10 mouse cellular contexts compared by ENCODE assay signal in genomic region chr16:22118716-22119501, GRCm38 (mm10). TPM values are rescaled to one million over a fixed set of nuclear protein-coding genes. Genes with fewer than 3 reads are reported as not detected.
DNase-seq lines count a peak whose midpoint lies in the region; ATAC-seq lines count a peak whose summit lies in the region.
"Had no signal": no experiment of that assay in that cellular context is flagged by ENCODE, and none has a peak within 500 bp of the region (broad histone marks: within the 10 kb centered on the region; RNA-seq: fewer than 3 reads in every experiment).

No protein-coding gene starts in this region.

- peak overlapping the region; percentile 3; the same call in 1 of the 2 replicates for H3K4me3 ChIP-seq in heart, embryonic 16.5 days (ENCODE audit: low read length)
- H3K4me3 ChIP-seq in megakaryocyte, embryonic 14.5 days (replicated peaks): peak overlapping the region; percentile 76
- H3K4me3 ChIP-seq in forebrain, embryonic 13.5 days: no peak overlapping the region
- H3K4me3 ChIP-seq in forebrain, embryonic 10.5 days: no peak overlapping the region
- H3K4me3 ChIP-seq: erythroblast, embryonic 14.5 days had no signal

- 39% methylated on average over 14 of the region's 14 CpGs for WGBS in heart, embryonic 16.5 days
- 94% methylated on average over 14 of the region's 14 CpGs for WGBS in forebrain, embryonic 13.5 days
- WGBS in forebrain, embryonic 10.5 days: 94% methylated on average over 14 of the region's 14 CpGs

- intact Hi-C loops in heart, postnatal 14 days (cut with DNase I): no loop called here

- peak overlapping the region; percentile 41 for H3K4me2 ChIP-seq in heart, embryonic 16.5 days (ENCODE audit: low read depth, low read length)
- H3K4me2 ChIP-seq in forebrain, embryonic 13.5 days: no peak overlapping the region
- H3K4me2 ChIP-seq: lung, embryonic 14.5 days had no signal

- DNase-seq in heart, adult 18-20 months: peak; percentile 31
- DNase-seq in heart, postnatal 14 days: no peak
- no peak for DNase-seq in forebrain, embryonic 10.5 days (ENCODE audit: extremely low spot score, low spot score)
- no peak for DNase-seq in adipocyte (ENCODE audit: low spot score)
- DNase-seq: lung, embryonic 14.5 days had no signal

- peak overlapping the region; percentile 61 for H3K27ac ChIP-seq in heart, embryonic 16.5 days (ENCODE audit: low read length)
- no peak overlapping the region for H3K27ac ChIP-seq in forebrain, embryonic 13.5 days
- H3K27ac ChIP-seq in forebrain, embryonic 10.5 days: no peak overlapping the region

- no peaks in the 10 kb centered on the region for H3K36me3 ChIP-seq in heart, embryonic 16.5 days (ENCODE audit: control insufficient read depth, insufficient read depth)
- no peaks in the 10 kb centered on the region for H3K36me3 ChIP-seq in megakaryocyte, embryonic 14.5 days (replicated peaks; ENCODE audit: low read length)
- H3K36me3 ChIP-seq in forebrain, embryonic 13.5 days (ENCODE audit: poor library complexity, severe bottlenecking): peaks cover 15% of the 10 kb centered on the region
- H3K36me3 ChIP-seq in forebrain, embryonic 10.5 days (replicated peaks): peaks cover 53% of the 10 kb centered on the region

- no peaks in the 10 kb centered on the region for H3K27me3 ChIP-seq in heart, embryonic 16.5 days (ENCODE audit: control insufficient read depth, insufficient read depth, low read length)
- peaks cover 14% of the 10 kb centered on the region for H3K27me3 ChIP-seq in megakaryocyte, embryonic 14.5 days (replicated peaks)
- no peaks in the 10 kb centered on the region for H3K27me3 ChIP-seq in forebrain, embryonic 13.5 days
- H3K27me3 ChIP-seq in forebrain, embryonic 10.5 days (ENCODE audit: poor library complexity, severe bottlenecking): no peaks in the 10 kb centered on the region

- H3K9me3 ChIP-seq in heart, embryonic 16.5 days (replicated peaks; ENCODE audit: control insufficient read depth, low read length): no peaks in the 10 kb centered on the region
- no peaks in the 10 kb centered on the region for H3K9me3 ChIP-seq in megakaryocyte, embryonic 14.5 days
- H3K9me3 ChIP-seq in forebrain, embryonic 13.5 days (replicated peaks): no peaks in the 10 kb centered on the region
- no peaks in the 10 kb centered on the region for H3K9me3 ChIP-seq in forebrain, embryonic 10.5 days

- ATAC-seq in CD4-positive, CD25-positive, alpha-beta regulatory T cell, adult 4 months: peak; percentile 59
- ATAC-seq in heart, embryonic 16.5 days (replicated peaks; ENCODE audit: extremely low read depth, insufficient read depth, low FRiP score): peak; percentile 61
- ATAC-seq in forebrain, embryonic 13.5 days: no peak

- H3K9ac ChIP-seq in heart, embryonic 16.5 days (ENCODE audit: low read length): no peak overlapping the region
- H3K9ac ChIP-seq in forebrain, embryonic 13.5 days: no peak overlapping the region
- H3K9ac ChIP-seq: lung, embryonic 14.5 days had no signal

- peaks cover 40% of the 10 kb centered on the region for H3K4me1 ChIP-seq in heart, embryonic 16.5 days (ENCODE audit: control insufficient read depth, insufficient read depth, low read length)
- H3K4me1 ChIP-seq in megakaryocyte, embryonic 14.5 days: peaks cover 44% of the 10 kb centered on the region
- no peaks in the 10 kb centered on the region for H3K4me1 ChIP-seq in forebrain, embryonic 13.5 days
- H3K4me1 ChIP-seq in forebrain, embryonic 10.5 days: peaks cover 8% of the 10 kb centered on the region; the same call in 1 of the 2 replicates

RNA-seq across cellular contexts. Expression of gene Igf2bp2, which starts 44.2 kb away (rescaled TPM):
- total RNA-seq in heart, adult 18-20 months (2021): 1 to 10 TPM; 4.1 to 6.1 TPM
- total RNA-seq in heart, postnatal 14 days (2021): 10 to 100 TPM; 10.9 to 13.4 TPM
- 1 to 10 TPM; 1.1 to 1.2 TPM for polyA plus RNA-seq in CD4-positive, CD25-positive, alpha-beta regulatory T cell, adult 4 months (2017; shearing (Covaris generic))
- polyA plus RNA-seq in heart, embryonic 16.5 days (2015; fragmentation: Nextera tagmentation; extraction: Ambion mirVana): 34.5 and 38.0 TPM in 2 replicates
- polyA plus RNA-seq in megakaryocyte, embryonic 14.5 days (2012; ENCODE audit: insufficient read depth, low replicate concordance): 3.1 and 7.6 TPM in 2 replicates
- 52.7 and 55.3 TPM in 2 replicates for polyA plus RNA-seq in forebrain, embryonic 13.5 days (2015; fragmentation: Nextera tagmentation; extraction: Ambion mirVana)
- polyA plus RNA-seq in forebrain, embryonic 10.5 days (2016; fragmentation: Nextera tagmentation; extraction: Ambion mirVana): 161 and 179 TPM in 2 replicates

Comparison
In these comparisons a context has a peak if more than half of its experiments do, and no peak if none do; other contexts are left out.
1. DNase-seq: peak in heart, adult 18-20 months (2 of 2); none in heart, postnatal 14 days (0 of 2), forebrain, embryonic 10.5 days (single experiment) and adipocyte (single experiment).
2. H3K4me3 ChIP-seq: peak in heart, embryonic 16.5 days (single experiment) and megakaryocyte, embryonic 14.5 days (single experiment); none in forebrain, embryonic 13.5 days (single experiment) and forebrain, embryonic 10.5 days (single experiment).